Mouse (Mus musculus): ENCODE measurements around the gene Dnajc14. TPM values are rescaled to one million over a fixed set of nuclear protein-coding genes. Genes with fewer than 3 reads are reported as not detected.
A peak's percentile ranks its signal among the peaks of the same experiment; 100 is the strongest.

Gene Dnajc14
- polyA plus RNA-seq, 1 experiment, result 23.9 TPM

DNA sequence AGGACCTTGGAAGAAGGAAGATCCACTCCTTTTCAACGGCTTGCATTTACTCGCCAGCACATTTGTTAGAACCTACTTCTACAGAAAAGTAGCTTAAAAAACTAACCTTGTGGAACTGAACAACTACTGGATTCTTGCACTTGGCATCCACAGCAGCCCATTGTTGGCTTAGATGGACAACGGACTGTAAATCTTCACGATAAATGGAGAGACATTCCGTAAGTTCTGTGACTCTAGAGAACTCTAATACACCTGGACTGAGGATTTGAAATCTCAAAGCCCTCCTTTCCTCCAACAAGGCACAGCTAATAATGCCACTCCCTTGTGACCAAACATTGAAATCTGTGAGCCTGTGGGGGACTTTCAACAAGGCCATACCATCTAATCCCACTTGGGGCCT lies 39.4 kb downstream of the Dnajc14 start:
- no peaks in the 10 kb centered on the region for H3K4me1 ChIP-seq (ENCODE audit: control insufficient read depth, insufficient read depth, low read length)
- no peak overlapping the region for H3K4me3 ChIP-seq (ENCODE audit: insufficient read depth, low read length)
- TF ChIP-seq POLR2A (IDR thresholded peaks at IDR 0.05; ENCODE audit: extremely low read depth, insufficient read depth, low read length) (no peak), CTCF (IDR thresholded peaks at IDR 0.05; ENCODE audit: extremely low read depth, insufficient read depth, low read length) (no peak)
- no peak overlapping the region for H3K27ac ChIP-seq (ENCODE audit: insufficient read depth, low read length)

DNA sequence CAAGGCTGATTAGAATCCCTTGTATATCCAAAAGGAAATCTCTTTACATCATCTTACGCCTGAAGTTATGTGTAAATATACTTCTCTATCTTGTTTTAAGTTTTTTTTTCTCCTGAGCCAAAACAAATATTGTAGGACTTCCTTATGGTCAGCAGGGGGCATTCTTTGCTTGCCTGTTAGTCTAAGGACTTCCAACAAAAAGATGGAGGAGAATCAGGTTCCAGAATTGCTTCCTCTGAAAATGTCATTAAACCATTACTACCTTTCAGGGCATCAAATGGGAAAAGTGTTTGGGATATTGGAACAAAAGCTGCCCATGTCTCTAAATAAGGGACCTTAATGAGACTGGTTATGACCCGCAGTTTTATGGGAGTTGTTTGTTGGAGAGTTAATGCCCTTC lies 41.7 kb downstream of the Dnajc14 start:
- Histone ChIP-seq H3K27ac (ENCODE audit: insufficient read depth, low read length) (no peak overlapping the region), H3K4me1 (ENCODE audit: control insufficient read depth, insufficient read depth, low read length) (no peaks in the 10 kb centered on the region), H3K4me3 (ENCODE audit: insufficient read depth, low read length) (no peak overlapping the region)
- TF ChIP-seq POLR2A (IDR thresholded peaks at IDR 0.05; ENCODE audit: extremely low read depth, insufficient read depth, low read length) (no peak), CTCF (IDR thresholded peaks at IDR 0.05; ENCODE audit: extremely low read depth, insufficient read depth, low read length) (peak; percentile 14; the same call in 1 of the 2 replicates)

DNA sequence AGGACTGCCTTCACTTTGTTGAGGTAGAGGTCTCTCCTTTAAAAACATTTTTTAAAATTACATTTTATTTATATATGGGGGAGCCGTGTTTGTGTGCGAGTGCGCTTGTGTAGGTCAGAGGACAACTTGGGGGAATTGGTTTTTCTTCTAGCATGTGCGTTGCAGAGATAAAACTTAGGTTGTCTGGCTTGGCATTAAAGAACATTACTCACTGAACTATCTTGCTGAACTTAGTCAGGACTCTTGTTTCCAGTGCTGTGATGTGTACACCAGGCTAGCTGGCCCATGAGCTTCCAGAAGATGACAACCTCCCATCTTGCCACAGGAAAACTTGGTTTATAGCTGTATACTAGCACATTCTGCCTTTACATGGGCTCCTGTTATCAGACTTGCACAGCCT lies 42.8 kb downstream of the Dnajc14 start:
- TF ChIP-seq POLR2A (IDR thresholded peaks at IDR 0.05; ENCODE audit: extremely low read depth, insufficient read depth, low read length), result no peak
- TF ChIP-seq CTCF (IDR thresholded peaks at IDR 0.05; ENCODE audit: extremely low read depth, insufficient read depth, low read length), result no peak
- Histone ChIP-seq H3K4me1 (ENCODE audit: control insufficient read depth, insufficient read depth, low read length) (no peaks in the 10 kb centered on the region), H3K4me3 (ENCODE audit: insufficient read depth, low read length) (no peak overlapping the region), H3K27ac (ENCODE audit: insufficient read depth, low read length) (no peak overlapping the region)

DNA sequence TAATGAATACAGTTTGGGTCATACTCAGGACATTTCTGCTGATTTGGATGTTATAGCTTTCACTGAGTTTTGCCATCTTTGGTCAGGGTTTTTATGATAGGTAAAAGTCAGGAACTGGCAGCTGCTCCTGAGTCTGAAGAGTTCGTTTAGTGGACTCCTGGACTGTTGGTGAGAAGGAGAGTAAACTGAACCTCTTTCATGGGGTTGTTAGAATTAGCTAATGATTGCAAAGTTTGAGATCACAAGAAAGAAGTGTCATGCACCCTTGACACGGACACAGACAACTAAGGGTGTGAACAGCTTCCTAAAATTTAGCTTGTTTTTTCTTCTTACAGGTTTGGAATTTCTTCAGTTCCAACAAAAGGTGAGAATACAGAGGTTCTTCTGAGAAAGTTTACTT lies 44.6 kb downstream of the Dnajc14 start:
- Histone ChIP-seq H3K4me1 (ENCODE audit: control insufficient read depth, insufficient read depth, low read length) (no peaks in the 10 kb centered on the region), H3K4me3 (ENCODE audit: insufficient read depth, low read length) (no peak overlapping the region), H3K27ac (ENCODE audit: insufficient read depth, low read length) (no peak overlapping the region)
- TF ChIP-seq POLR2A (IDR thresholded peaks at IDR 0.05; ENCODE audit: extremely low read depth, insufficient read depth, low read length), result no peak
- no peak for TF ChIP-seq CTCF (IDR thresholded peaks at IDR 0.05; ENCODE audit: extremely low read depth, insufficient read depth, low read length)

DNA sequence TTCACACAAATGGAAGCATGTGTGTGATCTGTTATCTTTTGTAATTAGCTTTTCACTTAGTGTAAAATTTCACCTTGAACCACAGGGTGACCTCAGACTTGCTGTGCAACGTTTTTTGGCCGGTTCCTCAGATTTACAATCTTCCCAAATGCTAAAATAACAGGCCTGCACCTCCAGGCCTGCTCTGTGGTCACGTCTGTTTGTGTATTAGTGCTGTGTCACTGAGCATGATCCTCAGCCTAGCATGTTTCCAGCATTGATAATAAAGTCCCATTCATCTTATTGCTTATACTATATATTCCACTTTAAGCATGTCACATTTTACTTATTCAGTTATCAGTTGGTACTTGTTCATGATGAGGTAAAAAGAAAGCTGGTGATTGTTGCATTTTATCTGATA lies 46.5 kb downstream of the Dnajc14 start:
- H3K27ac ChIP-seq (ENCODE audit: insufficient read depth, low read length), result no peak overlapping the region
- H3K4me1 ChIP-seq (ENCODE audit: control insufficient read depth, insufficient read depth, low read length), result no peaks in the 10 kb centered on the region
- TF ChIP-seq POLR2A (IDR thresholded peaks at IDR 0.05; ENCODE audit: extremely low read depth, insufficient read depth, low read length) (no peak), CTCF (IDR thresholded peaks at IDR 0.05; ENCODE audit: extremely low read depth, insufficient read depth, low read length) (no peak)
- H3K4me3 ChIP-seq (ENCODE audit: insufficient read depth, low read length), result no peak overlapping the region

DNA sequence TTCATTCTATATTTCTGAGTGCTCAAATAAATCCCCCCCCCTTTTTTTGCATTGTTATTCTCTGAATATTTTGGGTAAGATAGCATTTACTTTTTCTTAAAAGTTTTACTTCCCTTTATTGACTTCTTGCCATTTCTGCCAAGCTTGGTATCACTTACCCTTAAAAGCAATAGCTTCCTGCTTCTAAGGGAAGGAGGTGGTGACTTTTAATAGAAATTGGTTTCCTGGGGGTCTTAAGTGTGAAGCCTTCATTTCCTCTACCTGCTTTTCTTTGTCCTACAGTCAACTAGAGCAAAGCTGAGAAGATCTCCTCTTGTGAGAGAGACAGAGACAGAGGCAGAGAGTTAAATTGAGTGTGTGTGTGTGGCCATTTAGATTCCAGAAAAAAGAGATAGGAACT lies 57.3 kb downstream of the Dnajc14 start:
- no peak for TF ChIP-seq CTCF (IDR thresholded peaks at IDR 0.05; ENCODE audit: extremely low read depth, insufficient read depth, low read length)
- no peak for TF ChIP-seq POLR2A (IDR thresholded peaks at IDR 0.05; ENCODE audit: extremely low read depth, insufficient read depth, low read length)
- Histone ChIP-seq H3K4me1 (ENCODE audit: control insufficient read depth, insufficient read depth, low read length) (no peaks in the 10 kb centered on the region), H3K4me3 (ENCODE audit: insufficient read depth, low read length) (no peak overlapping the region), H3K27ac (ENCODE audit: insufficient read depth, low read length) (no peak overlapping the region)

DNA sequence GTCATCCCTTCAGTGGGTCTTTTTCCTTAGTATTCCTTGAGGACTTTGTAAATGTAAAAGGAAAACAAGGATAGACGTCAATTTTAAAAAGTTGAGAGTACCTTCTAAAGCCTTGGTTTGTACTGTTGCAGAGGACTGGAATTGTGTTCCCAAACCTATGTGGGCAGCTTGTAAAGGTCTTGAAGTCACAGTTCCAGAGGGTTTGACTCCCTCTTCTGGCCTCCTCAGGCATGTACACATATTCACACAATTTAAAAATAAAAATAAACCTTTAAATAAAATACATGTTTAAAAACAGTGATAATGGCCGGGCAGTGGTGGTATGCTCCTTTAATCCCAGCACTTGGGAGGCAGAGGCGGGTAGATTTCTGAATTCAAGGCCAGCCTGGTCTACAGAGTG lies 62.2 kb downstream of the Dnajc14 start:
- H3K4me3 ChIP-seq (ENCODE audit: insufficient read depth, low read length), result no peak overlapping the region
- peaks cover 2% of the 10 kb centered on the region; the same call in 1 of the 2 replicates for H3K4me1 ChIP-seq (ENCODE audit: control insufficient read depth, insufficient read depth, low read length)
- TF ChIP-seq CTCF (IDR thresholded peaks at IDR 0.05; ENCODE audit: extremely low read depth, insufficient read depth, low read length) (peak; percentile 14; the same call in 1 of the 2 replicates), POLR2A (IDR thresholded peaks at IDR 0.05; ENCODE audit: extremely low read depth, insufficient read depth, low read length) (no peak)
- H3K27ac ChIP-seq (ENCODE audit: insufficient read depth, low read length), result no peak overlapping the region

DNA sequence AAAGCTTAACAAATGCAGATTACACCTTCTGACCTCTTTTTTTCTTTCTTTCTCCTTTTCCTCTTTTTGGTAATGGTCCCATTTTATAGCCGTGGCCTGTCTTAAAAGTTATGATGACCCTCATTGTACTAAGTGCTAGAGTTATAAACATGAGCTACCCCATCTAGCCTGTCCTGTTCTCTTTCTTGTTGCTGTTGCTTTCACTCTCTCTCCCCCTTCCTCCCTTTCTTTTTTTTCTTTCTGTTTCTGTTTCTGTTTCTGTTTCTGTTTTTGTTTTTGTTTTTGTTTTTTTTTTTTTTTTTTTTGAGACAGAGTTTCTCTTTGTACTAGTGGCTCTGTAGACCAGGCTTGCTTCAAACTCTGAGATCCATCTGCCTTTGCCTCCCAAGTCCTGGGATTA lies 62.7 kb downstream of the Dnajc14 start:
- TF ChIP-seq POLR2A (IDR thresholded peaks at IDR 0.05; ENCODE audit: extremely low read depth, insufficient read depth, low read length) (no peak), CTCF (IDR thresholded peaks at IDR 0.05; ENCODE audit: extremely low read depth, insufficient read depth, low read length) (no peak)
- Histone ChIP-seq H3K4me3 (ENCODE audit: insufficient read depth, low read length) (no peak overlapping the region), H3K27ac (ENCODE audit: insufficient read depth, low read length) (no peak overlapping the region), H3K4me1 (ENCODE audit: control insufficient read depth, insufficient read depth, low read length) (peaks cover 2% of the 10 kb centered on the region; the same call in 1 of the 2 replicates)

Other genes with a start within 250 kb of the Dnajc14 start
- 67.5 and 71.0 TPM in 2 replicates for gene Pa2g4, start 238.1 kb upstream of the Dnajc14 start, polyA plus RNA-seq (2012; rRNA removed)
- 7.6 and 9.1 TPM in 2 replicates for gene Erbb3, start 214.4 kb upstream of the Dnajc14 start, polyA plus RNA-seq (2012; rRNA removed)
- gene Rps26, start 177.3 kb upstream of the Dnajc14 start, polyA plus RNA-seq (2012; rRNA removed), result 354 and 390 TPM in 2 replicates
- gene Ikzf4, start 158.1 kb upstream of the Dnajc14 start, polyA plus RNA-seq (2012; rRNA removed), result 8.3 and 9.2 TPM in 2 replicates
- 11.3 and 12.1 TPM in 2 replicates for gene Suox, start 130.0 kb upstream of the Dnajc14 start, polyA plus RNA-seq (2012; rRNA removed)
- 120 and 125 TPM in 2 replicates for gene Rab5b, start 107.8 kb upstream of the Dnajc14 start, polyA plus RNA-seq (2012; rRNA removed)
- 0.61 and 0.66 TPM in 2 replicates for gene Pmel, start 99.9 kb upstream of the Dnajc14 start, polyA plus RNA-seq (2012; rRNA removed)
- 4.5 and 4.6 TPM in 2 replicates for gene Cdk2, start 99.0 kb upstream of the Dnajc14 start, polyA plus RNA-seq (2012; rRNA removed)
- 13.2 and 15.5 TPM in 2 replicates for gene Dgka, start 59.2 kb upstream of the Dnajc14 start, polyA plus RNA-seq (2012; rRNA removed)
- 39.4 and 41.1 TPM in 2 replicates for gene Pym1, start 56.2 kb upstream of the Dnajc14 start, polyA plus RNA-seq (2012; rRNA removed)
- 0.38 and 0.57 TPM in 2 replicates for gene Mmp19, start 13.2 kb upstream of the Dnajc14 start, polyA plus RNA-seq (2012; rRNA removed)
- gene Tmem198b, start 308 bp downstream of the Dnajc14 start, polyA plus RNA-seq (2012; rRNA removed), result 12.7 and 13.8 TPM in 2 replicates
- 50.1 and 53.4 TPM in 2 replicates for gene Sarnp, start 13.3 kb downstream of the Dnajc14 start, polyA plus RNA-seq (2012; rRNA removed)
- 18.3 and 20.3 TPM in 2 replicates for gene Ormdl2, start 17.6 kb downstream of the Dnajc14 start, polyA plus RNA-seq (2012; rRNA removed)
- 7.2 TPM in 2 replicates for gene Gdf11, start 87.7 kb downstream of the Dnajc14 start, polyA plus RNA-seq (2012; rRNA removed)
- 76.2 and 79.5 TPM in 2 replicates for gene Cd63, start 96.9 kb downstream of the Dnajc14 start, polyA plus RNA-seq (2012; rRNA removed)
- gene Rdh5, start 118.8 kb downstream of the Dnajc14 start, polyA plus RNA-seq (2012; rRNA removed), result 12.7 and 13.0 TPM in 2 replicates
- gene Bloc1s1, start 120.0 kb downstream of the Dnajc14 start, polyA plus RNA-seq (2012; rRNA removed), result 221 and 224 TPM in 2 replicates
- gene Itga7, start 129.8 kb downstream of the Dnajc14 start, polyA plus RNA-seq (2012; rRNA removed), result 24.3 and 24.9 TPM in 2 replicates
- gene Mettl7b, start 156.9 kb downstream of the Dnajc14 start, polyA plus RNA-seq (2012; rRNA removed), result not detected in 2 replicates
- gene Olfr9, start 185.4 kb downstream of the Dnajc14 start, polyA plus RNA-seq (2012; rRNA removed), result not detected in 2 replicates
- gene Olfr763, start 206.7 kb downstream of the Dnajc14 start, polyA plus RNA-seq (2012; rRNA removed), result not detected in 2 replicates
- not detected in 2 replicates for gene Olfr764-ps1, start 235.8 kb downstream of the Dnajc14 start, polyA plus RNA-seq (2012; rRNA removed)
- gene Olfr765, start 245.9 kb downstream of the Dnajc14 start, polyA plus RNA-seq (2012; rRNA removed), result not detected in 2 replicates

Measured in cortical plate, adult 2 months (tissue).